Mouse (Mus musculus): Measurements from ENCODE around the gene Osbpl9.

Osbpl9 gene

DNA sequence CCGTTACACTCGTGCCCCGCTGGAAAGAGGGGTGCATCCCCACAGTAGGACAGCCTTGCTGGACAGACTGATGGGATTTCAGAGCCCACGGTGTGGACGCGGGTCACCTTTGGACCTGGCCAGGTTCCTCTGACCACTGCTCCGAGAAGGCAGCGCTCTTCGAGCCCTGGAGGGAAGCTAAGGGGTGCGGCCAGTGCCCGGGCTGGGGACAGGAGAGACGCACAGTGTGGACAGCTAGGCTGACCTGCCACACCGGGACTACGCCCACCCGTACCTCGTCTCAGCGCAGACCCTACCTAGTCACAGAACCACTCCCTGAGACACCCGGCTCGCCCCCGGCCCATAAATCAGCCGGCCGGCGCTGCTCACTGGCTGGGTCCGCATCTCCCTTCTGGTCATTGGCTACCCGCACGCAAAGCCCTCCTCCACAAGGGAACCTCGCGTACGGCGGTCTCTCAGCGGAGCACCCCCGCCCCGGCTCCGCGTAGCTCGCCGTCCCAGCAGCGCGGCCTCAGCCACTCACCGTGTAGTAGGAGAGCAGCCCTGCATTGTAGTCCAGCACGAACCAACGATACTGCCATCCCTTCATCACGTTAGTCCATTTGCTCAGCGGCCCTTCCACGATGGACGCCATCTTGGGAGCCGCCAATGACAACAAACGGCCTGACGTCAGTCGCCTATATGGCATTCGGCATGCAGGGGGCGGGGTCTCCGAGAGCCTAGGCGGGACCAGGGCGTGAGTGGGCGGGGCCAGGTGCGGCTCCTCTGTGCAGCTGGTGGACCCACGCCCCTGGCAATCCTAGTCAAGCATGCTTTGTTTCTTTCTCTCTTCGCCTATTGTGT, at the start of gene Osbpl9:
Gene Osbpl9 (minus strand): TSS at position 691 of the 843 bp plus-strand sequence.
- DNase-seq (ENCODE audit: low read depth, low spot score): peak; percentile 97

DNA sequence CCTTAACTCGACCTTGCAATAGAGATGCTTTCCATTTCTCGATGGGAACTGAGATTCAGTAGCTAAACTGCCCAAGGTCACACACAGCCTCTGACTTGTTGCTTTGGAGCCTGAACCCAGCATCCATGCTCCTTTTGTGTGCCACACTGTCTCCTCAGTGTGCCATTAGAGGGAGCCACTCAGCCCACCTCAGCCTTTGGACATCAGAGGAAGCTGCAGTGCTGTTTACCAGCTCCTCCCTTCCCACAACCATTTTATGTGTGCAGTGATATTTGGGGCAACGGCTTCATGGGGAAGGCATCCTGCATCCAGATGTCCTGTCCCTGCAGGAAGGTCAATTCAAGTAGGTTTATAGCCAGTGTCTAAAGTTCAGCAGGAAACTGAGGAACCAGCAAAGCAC, 49.5 kb upstream of the Osbpl9 start:
- peak; percentile 44 for DNase-seq (ENCODE audit: low read depth, low spot score)

DNA sequence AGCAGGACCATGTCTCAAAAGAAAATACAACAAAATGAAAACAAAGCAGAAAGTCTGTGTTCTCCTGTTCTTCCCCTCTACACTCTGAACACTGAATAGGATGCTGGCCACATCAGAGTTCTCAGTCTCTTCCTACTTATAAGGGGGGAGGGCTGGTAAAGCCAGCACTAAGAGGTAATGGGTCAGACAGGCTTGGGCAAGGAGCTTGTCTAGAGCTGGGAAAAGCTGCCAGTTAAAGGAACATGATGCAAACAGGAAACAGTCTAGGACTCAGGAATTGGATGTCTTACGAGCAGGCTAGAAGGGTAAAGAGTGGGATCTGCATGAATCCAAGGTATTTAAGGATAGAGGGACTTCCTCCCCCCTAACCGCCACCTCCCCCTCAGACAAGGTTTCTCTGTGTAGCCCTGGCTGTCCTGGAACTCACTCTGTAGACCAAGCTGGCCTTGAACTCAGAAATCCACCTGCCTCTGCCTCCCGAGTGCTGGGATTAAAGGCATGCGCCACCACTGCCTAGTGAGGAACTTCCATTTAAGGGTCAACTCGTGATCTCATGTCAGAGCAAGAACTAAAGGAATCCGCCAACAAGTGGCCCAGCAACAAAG, 43.0 kb upstream of the Osbpl9 start:
- DNase-seq (ENCODE audit: low read depth, low spot score): no peak

DNA sequence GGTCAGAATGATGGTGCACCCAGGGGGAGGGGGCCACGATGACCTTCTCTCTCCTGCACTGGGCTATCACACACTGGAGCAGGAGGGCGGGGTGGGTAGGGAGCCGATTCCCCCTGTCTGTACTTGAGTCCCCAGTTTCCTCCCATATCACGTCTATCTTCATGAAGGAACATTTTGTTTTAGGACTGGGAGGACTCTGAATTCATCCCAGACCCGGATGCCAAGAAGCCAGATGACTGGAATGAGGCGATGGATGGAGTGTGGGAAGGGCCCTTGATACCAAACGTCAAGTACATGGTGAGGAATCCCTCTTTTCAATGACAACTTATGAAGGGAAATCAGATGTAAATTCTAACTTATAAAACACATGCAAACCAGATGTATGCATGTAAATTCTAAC, 42.4 kb upstream of the Osbpl9 start:
- DNase-seq (ENCODE audit: low read depth, low spot score): no peak

DNA sequence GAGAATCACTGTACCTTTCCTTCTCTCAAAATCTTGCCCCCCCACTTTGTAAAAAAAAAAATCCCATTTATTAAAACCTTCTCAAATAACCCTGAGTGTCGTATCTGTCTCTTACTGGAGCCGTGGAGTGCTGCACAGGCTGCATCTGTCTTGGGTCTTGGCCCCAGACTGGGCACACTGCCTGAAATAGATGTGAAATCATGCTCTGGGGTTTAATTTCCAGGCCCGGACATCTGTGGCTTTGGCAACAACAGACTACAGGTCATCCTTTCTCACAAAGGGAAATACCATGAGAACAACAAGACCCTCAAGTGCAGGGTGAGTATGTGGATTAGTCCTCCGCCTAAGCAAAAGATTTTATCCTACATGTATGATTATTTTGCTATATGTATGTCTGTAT, 39.9 kb upstream of the Osbpl9 start:
- peak; percentile 88 for DNase-seq (ENCODE audit: low read depth, low spot score)

DNA sequence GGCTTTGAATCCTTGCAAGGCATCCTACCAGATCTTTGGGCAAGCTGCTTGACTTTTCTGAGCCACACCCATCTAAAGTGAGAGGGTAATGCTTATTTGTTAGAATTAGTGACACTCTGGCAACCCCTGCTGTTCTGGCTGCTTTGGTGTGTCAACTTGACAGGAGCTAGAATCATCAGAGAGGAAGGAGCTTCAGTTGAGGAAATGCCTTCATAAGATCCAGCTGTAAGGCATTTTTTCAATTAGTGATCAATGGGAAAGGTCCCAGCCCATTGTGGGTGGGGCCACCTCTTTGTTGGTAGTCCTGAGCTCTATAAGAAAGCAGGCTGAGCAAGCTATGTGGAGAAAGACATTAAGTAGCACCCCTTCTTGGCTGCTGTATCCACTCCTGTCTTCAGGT, 39.1 kb upstream of the Osbpl9 start:
- DNase-seq (ENCODE audit: low read depth, low spot score): no peak

DNA sequence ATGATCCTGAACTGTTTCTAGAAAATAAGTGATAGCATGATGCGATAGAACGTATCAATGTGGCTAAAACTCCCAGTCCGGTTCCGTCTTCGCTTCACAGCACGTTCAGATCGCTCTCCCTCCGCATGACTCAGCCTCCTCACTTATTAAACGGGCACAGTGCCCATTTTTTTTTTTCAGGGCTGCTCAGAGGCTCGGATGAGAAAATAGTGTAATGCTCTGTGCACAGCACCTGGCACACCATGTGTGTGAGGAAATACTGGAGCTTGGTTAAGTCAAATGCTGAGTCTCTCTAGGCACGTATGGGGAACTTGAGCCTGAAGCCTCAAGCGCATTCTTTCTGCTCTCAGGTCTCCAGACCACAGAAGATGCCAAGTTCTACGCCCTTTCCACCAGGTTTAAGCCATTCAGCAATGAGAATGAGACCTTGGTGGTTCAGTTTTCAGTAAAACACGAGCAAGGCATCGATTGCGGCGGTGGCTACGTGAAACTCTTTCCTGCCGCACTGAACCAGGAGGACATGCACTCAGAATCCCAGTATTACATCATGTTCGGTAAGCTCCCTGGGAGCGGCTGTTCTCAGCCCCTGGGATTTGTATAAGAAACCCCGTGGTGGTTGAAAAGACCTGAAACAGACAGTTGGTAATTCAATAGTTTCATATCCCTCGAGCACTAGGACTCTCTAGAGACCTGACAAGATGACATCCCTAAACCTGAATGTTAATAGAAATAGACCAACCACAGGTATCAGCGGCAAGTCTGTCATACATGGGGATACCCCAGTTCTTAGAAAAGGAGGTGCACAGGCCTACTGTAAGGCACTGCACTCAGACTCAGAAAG, 36.6 kb upstream of the Osbpl9 start:
- DNase-seq (ENCODE audit: low read depth, low spot score): peak; percentile 63

DNA sequence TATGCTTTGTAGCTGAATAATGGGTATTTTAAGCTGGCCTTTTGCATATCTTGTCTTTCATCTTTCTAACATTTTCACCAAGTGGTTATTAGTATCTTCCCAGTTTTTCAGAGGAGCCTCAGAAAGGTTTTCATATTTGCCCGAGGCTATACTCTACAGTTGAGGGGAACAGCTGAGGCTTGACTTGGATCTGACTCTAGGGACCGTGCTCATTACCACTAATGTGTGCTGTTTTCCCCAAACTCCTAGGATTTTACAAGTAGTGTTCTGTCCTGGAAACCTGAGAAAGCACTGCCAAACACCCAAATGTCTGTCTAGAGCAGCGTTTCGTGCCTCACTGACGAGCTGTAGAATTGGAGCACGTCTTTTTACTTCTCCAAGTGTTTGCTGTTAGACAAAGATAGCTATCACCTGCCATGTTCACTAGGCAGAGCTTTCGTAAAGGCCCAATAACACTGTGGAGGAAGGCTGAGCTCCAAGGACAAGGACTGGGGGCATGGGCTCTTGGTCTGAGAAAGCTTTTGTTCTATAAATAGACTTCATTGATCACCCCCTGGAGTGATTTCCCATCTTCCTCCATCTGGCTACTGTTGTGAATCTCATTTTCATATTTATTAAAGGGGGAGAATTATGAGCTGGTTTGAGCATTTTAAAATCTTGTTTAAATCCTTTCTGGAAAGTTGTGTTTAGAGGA, 34.3 kb upstream of the Osbpl9 start:
- DNase-seq (ENCODE audit: low read depth, low spot score): no peak

DNA sequence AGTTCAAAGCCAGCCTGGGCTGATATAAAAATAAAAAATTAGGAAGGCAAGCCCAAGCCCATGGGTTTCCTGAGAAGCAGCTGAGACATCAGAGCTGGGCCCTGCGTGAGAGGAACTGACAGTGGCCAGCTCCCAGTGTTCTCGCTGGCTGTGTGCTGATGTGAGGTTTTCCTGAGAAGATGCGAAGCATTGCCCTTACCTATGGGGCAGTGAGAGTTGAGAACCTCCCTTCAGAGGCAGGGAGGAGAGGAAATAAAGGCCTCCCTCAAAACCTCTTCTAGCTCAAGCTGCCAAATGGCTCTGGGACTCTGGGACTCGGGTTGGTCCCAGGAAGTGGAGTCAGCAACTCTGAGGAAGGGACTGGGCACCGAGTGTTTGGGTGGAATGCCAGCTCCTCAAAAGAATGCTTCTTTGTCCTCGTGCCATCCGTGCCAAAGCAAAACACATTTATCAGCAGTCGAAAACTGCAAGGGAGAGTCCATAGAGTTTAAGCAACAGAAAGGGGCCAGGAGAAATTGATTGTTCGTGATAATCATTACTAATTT, 32.8 kb upstream of the Osbpl9 start:
- no peak for DNase-seq (ENCODE audit: low read depth, low spot score)

DNA sequence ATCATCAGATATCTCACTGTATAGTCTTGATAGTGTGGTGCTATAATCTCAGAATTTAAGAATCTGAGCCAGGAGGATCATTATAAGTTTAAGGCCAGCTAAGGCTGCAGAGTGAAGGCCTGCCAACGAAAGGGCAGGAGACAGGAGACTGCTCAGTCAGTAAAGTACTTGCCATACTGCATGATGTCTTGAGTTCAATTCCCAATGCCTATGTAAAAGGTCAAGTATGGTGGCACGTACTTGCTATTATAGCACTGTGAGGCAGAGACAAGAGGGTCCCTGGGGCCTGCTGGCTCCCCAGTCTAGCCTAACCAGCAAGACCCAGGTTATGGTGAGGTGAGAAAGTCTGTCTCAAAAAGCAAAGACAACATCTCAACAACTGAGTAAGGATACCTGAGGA, 32.1 kb upstream of the Osbpl9 start, which contains the start of gene Calr4:
Gene Calr4 (plus strand): TSS at position 301 of the 400 bp plus-strand sequence.
- DNase-seq (ENCODE audit: low read depth, low spot score): no peak

DNA sequence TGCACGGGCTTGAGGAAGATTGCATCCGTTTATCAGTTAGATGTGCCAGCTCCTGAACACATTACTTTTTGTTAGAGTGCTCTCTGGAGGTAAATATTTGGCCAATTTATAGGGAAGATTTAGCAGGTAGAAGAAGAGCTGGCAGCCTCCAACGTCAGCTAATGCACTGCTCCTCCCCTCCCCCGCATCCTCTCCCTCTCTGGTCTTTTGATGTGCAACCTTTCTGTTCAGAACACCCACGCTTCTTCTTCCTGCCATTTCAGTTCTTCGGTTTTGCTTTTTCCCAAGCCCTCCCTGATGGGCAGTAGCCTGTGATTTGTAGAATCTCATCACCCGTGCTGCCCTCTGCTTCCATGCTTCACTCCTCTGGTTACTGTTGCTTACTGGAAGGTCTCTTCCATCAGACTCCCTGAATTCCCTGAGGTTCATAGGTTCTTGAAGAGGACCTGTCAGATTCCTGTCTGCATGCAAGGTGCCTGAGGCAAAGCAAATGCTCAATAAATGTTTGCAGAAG, 27.8 kb upstream of the Osbpl9 start:
- no peak for DNase-seq (ENCODE audit: low read depth, low spot score)

DNA sequence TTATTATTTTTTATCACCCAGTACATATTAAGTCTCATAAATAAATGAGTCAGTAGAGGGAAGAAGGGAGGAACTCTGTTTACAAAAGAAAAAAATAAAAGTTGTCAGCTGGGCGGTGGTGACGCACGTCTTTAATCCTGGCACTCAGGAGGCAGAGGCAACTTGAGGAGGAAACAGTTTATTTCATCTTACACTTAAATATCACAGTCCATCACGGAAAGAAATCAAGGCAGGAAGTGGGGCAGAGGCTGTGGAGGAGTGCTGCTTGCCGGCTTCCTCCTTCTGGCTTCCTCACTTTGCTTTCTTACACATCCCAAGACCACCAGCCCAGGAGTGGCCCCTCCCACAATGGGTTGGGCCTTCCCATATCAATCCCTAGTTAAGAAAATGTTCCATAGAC, 24.0 kb upstream of the Osbpl9 start:
- no peak for DNase-seq (ENCODE audit: low read depth, low spot score)

DNA sequence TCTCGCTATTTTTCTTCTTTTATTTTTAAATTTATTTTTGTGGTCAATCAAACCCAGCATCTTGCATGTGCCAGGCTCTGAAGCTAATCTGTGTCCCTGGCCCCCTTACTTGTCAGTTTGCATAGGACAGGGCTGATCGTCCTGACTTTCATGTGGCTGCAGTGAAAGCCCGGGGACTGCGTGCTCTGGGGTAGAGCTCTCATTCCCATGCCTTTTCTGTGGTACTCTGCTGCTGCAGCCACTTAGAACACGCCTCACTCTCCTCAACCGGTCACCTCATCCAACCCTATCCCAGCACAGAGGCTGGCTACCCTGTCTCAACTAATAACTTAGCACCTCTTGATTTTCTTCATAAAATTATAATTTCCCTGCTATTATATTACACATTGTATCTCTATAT, 23.5 kb upstream of the Osbpl9 start:
- no peak for DNase-seq (ENCODE audit: low read depth, low spot score)

DNA sequence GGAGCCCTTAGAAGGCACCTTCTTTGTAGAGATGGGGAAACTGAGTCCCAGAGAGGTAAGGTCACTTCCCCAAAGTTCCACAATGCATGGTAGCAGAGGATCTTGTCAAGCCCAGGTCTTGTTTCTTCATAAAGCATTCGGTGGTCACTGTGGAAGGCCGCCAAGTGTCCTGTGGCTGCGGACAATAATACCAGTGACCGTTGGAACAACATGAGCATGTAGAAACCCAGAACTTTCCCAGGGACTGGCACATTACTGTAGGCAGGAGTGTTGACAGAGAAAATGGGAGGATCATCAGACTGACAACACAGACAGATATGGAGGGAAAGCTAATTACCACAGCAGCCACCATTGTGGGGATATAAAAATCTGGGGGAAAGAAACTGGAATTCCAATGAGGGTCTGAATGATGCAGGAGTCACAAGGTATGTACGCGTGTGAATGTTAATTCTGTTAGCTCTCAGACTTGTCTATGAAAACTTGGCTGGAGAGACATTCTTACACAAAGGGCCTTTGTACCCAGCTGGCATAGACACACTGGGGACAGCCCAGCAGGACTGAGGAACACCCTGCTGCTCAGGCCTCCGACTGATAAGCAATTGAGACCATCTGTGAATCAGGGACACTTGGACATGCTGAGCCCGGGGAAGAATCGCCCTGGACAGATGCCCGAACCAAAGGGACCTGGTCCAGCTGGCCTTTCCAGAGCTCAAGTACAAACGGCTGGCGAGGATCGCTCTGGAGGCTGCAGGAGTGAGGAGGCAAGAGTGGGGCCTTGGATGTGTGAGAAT, 22.9 kb upstream of the Osbpl9 start:
- DNase-seq (ENCODE audit: low read depth, low spot score): peak; percentile 73

DNA sequence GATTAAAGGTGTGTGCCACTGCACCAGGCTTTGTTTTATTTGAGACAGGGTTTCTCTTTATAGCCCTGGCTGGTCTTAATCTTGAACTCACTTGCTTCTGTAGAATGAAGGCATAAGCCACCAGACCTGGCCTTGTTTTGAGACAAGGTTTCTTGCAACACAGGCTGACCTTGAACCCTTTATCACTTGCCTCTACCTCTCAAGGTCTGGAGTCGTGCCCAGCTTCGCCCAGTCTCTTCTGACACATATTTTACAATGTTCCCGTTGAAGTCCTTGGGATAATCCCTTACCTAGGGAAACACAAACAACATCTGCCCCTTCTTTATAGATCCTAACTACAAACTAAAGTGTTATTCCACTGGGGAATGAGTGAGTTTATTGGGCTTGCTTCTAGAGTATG, 19.9 kb upstream of the Osbpl9 start:
- DNase-seq (ENCODE audit: low read depth, low spot score): no peak

DNA sequence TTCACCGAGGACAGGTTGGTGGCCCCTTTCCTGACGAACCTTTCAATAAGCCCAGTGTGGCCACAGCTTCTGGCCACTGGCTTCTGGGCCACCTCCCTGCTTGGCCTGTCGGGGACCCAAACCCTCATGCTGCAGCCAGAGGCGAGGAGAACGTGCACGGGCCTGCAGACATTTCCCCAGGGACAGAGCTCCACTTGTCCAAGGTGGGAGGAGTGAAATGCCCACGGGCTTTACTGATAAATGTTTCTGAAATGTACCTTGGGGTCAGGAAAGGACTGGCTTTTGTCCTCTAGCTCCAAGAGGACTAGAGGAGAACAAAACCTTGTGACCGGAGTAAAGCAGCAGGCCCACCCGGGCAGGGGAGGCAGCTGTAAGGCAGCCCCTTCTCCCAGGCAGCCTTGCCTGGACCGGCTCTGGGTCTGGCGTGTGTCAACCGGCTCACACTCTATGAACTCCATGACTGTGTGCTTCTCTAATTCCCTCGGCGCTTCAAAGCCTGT, 18.4 kb upstream of the Osbpl9 start:
- no peak for DNase-seq (ENCODE audit: low read depth, low spot score)

DNA sequence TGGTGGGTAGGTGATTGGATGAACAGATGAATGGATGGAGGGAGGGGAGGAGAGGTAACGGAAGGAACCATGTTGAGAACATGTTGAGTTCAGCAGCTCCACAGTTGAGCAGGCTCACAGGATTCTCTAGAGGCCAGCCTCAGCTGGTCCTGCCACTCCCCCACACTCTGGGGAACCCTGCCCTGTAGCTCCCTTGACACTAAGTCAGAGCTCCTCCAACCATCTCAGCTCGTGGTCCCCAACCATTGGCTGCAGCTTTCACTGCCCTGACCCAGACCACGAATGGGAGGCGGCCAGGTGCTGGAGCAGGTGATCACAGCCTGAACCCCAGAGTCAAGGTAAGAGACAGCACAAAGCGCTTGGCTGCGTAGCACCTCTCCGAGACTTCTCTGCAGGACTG, 15.9 kb upstream of the Osbpl9 start:
- no peak for DNase-seq (ENCODE audit: low read depth, low spot score)

DNA sequence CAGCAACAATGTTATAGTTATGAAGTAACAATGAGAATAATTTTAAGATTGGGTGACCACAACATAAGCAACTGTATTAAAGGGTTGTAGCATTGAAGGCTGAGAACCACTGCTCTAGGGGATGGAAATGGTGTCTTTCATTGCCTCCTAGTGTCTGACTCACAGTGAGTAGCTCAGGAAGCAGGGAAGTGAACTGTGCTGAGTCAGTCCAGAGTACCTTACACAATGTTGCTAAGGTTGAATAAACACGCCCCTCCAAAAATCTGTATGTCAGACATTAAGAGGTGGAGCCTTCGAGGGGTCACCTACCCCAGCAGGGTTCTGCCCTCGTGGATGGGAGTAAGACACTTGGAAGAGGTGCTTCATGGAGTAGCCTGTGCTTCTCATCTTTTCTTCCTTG, 11.9 kb upstream of the Osbpl9 start:
- DNase-seq (ENCODE audit: low read depth, low spot score): peak; percentile 87

DNA sequence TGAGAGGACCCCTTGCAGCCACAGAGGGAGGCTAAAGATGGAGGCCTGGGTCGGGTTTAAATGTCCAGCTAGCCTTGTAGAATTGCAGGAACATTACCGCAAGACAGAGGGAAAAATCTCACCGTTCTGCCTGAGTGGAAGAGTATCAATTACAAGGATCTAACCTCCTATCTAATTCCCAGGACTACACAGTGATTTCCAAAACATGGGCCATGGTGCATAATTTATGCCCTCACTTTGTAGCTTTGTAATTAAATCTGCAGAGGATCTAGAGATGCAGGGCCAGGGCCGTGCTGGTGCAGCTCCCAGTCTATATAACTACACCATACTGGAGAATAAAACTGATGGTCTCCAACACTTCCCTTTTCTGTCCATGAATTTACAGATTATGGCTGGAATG, 8.8 kb upstream of the Osbpl9 start:
- DNase-seq (ENCODE audit: low read depth, low spot score): no peak

DNA sequence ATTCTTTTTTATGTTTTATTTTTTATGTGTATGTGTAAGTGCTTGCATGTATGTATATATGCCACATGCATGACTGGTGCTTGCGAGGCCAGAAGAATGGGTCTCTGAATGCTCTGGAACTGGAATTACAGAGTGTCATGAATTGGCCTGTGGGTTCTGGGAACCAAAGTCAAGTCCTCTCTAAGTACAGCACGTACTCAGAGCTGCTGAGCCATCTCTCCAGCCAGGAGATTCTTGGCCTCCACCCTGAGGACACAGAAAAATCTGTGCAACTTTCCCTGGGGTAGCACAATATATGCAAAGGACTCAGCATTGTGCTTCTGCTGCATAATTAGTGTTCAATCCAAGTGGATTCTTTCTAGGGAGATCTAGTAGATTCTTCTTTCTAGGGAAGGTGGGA, 8.2 kb upstream of the Osbpl9 start:
- DNase-seq (ENCODE audit: low read depth, low spot score): no peak
